Mouse (Mus musculus) spleen, adult 2 months (tissue): Measurements from ENCODE around the gene Cenpf.

Source experiments
- CTCF ChIP-seq: fragments of 200-500 bp; IDR thresholded peaks from 2 replicates; pipeline ENCODE4 v1.5.1; 2011; ENCODE audit warnings: mild to moderate bottlenecking, inconsistent platforms; ENCODE audit not compliant: insufficient read depth, insufficient read length, insufficient replicate concordance; ENCODE audit errors: extremely low read depth
- POLR2A ChIP-seq: fragments of 200-500 bp; IDR thresholded peaks from 2 replicates; pipeline ENCODE4 v1.6.1; 2011; ENCODE audit warnings: low read depth, low read length, inconsistent platforms

- TF ChIP-seq CTCF (no peak), POLR2A (no peak)
Measured at GRCm38 (mm10) chr1:189707419-189707818, 19.5 kb upstream of the Cenpf start.
